Mouse (Mus musculus) neural tube, embryonic 11.5 days (tissue): ENCODE data around the gene Galnt2. TPM values are rescaled to one million over a fixed set of nuclear protein-coding genes. Genes with fewer than 3 reads are reported as not detected.

Experiments used
- ATAC-seq: fragments of 200-750 bp; cut with Nextera tagmentation; 2 replicates; pipeline ENCODE4 v1.8.0; 2017; ENCODE audit warnings: moderate number of reproducible peaks, mild to moderate bottlenecking, moderate TSS enrichment, moderate library complexity; ENCODE audit not compliant: insufficient read depth, low FRiP score, low TSS enrichment
- DNase-seq: peaks from one replicate; pipeline ENCODE4 v3.0.0-alpha.2; 2015; ENCODE audit warnings: low spot score
- H3K27ac ChIP-seq: fragments of 300-500 bp; sonication (generic); 2 replicates; pipeline ENCODE4 v1.5.1; 2014; ENCODE audit warnings: low read depth, mild to moderate bottlenecking, low read length
- H3K27me3 ChIP-seq: fragments of 300-500 bp; sonication (generic); 2 replicates; pipeline ENCODE4 v1.6.1; 2014; ENCODE audit warnings: mild to moderate bottlenecking, low read length, mixed read lengths; ENCODE audit not compliant: control insufficient read depth, insufficient read depth
- H3K36me3 ChIP-seq: fragments of 300-500 bp; sonication (generic); 2 replicates; pipeline ENCODE4 v1.6.1; 2014; ENCODE audit warnings: mild to moderate bottlenecking, low read length, moderate library complexity, mixed read lengths; ENCODE audit not compliant: control insufficient read depth, insufficient read depth
- H3K4me1 ChIP-seq: fragments of 300-500 bp; sonication (generic); 2 replicates; pipeline ENCODE4 v1.6.1; 2014; ENCODE audit warnings: low read length, mixed read lengths; ENCODE audit not compliant: control insufficient read depth, insufficient read depth
- H3K4me2 ChIP-seq: fragments of 300-500 bp; sonication (generic); 2 replicates; pipeline ENCODE4 v1.6.1; 2014; ENCODE audit warnings: low read depth, mild to moderate bottlenecking, moderate library complexity
- H3K4me3 ChIP-seq: fragments of 300-500 bp; sonication (generic); 2 replicates; pipeline ENCODE4 v1.5.1; 2014; ENCODE audit warnings: low read depth, low read length
- H3K9ac ChIP-seq: fragments of 300-500 bp; sonication (generic); 2 replicates; pipeline ENCODE4 v1.6.1; 2014; ENCODE audit warnings: mild to moderate bottlenecking, low read length
- H3K9me3 ChIP-seq: fragments of 300-500 bp; sonication (generic); 2 replicates; pipeline ENCODE4 v1.6.1; 2016; ENCODE audit warnings: low read length; ENCODE audit not compliant: control insufficient read depth
- WGBS: fragments of 180-500 bp; shearing (Covaris S2); extraction: QIAGEN DNeasy Blood & Tissue Kit; methylation state at CpG from one replicate; pipeline ENCODE4 v1.1.7; 2014; 5-methylcytosine and 5-hydroxymethylcytosine counted together
- polyA plus RNA-seq: library from polyadenylated mRNA; unstranded; fragments of >200 nt; fragmentation: Nextera tagmentation; extraction: Ambion mirVana; gene quantifications from 2 replicates; pipeline ENCODE4 v1.2.1, GENCODE M21; 2014

The Galnt2 gene
- polyA plus RNA-seq, 1 experiment from 2014 or later: 92.4 TPM

- DNase-seq (no peak), ATAC-seq (no peak)
- Histone ChIP-seq H3K9me3 (no peaks in the 10 kb centered on the region), H3K4me3 (no peak overlapping the region), H3K27ac (no peak overlapping the region), H3K27me3 (no peaks in the 10 kb centered on the region), H3K4me2 (no peak overlapping the region), H3K9ac (no peak overlapping the region), H3K4me1 (no peaks in the 10 kb centered on the region), H3K36me3 (no peaks in the 10 kb centered on the region)
- WGBS: 84% methylated on average over 11 of the region's 11 CpGs
These were observed 130.7 kb downstream of the Galnt2 start for GRCm38 (mm10) chr8:124361773-124362427.

GRCm38 (mm10) chr8:124362589-124362988 lies 131.4 kb downstream of the Galnt2 start:
- no peaks in the 10 kb centered on the region for H3K27me3 ChIP-seq
- no peak overlapping the region for H3K27ac ChIP-seq
- no peak overlapping the region for H3K9ac ChIP-seq
- 79% methylated on average over 7 of the region's 7 CpGs for WGBS
- no peak for DNase-seq
- H3K9me3 ChIP-seq: no peaks in the 10 kb centered on the region
- no peak overlapping the region for H3K4me2 ChIP-seq
- no peak for ATAC-seq
- H3K4me3 ChIP-seq: no peak overlapping the region
- no peaks in the 10 kb centered on the region for H3K4me1 ChIP-seq
- H3K36me3 ChIP-seq: no peaks in the 10 kb centered on the region

GRCm38 (mm10) chr8:124363337-124363736 lies 132.1 kb downstream of the Galnt2 start:
- DNase-seq (no peak), ATAC-seq (no peak)
- no peak overlapping the region for H3K9ac ChIP-seq
- no peak overlapping the region for H3K27ac ChIP-seq
- 94% methylated on average over 15 of the region's 15 CpGs for WGBS
- no peaks in the 10 kb centered on the region for H3K27me3 ChIP-seq
- H3K4me3 ChIP-seq: no peak overlapping the region
- H3K4me2 ChIP-seq: no peak overlapping the region
- no peaks in the 10 kb centered on the region for H3K36me3 ChIP-seq
- H3K4me1 ChIP-seq: no peaks in the 10 kb centered on the region
- no peaks in the 10 kb centered on the region for H3K9me3 ChIP-seq

- Histone ChIP-seq H3K4me2 (no peak overlapping the region), H3K9me3 (no peaks in the 10 kb centered on the region), H3K4me1 (no peaks in the 10 kb centered on the region), H3K9ac (no peak overlapping the region), H3K36me3 (no peaks in the 10 kb centered on the region), H3K4me3 (no peak overlapping the region), H3K27ac (no peak overlapping the region), H3K27me3 (no peaks in the 10 kb centered on the region)
- DNase-seq (peak; percentile 75), ATAC-seq (no peak)
- 21% methylated on average over 8 of the region's 8 CpGs for WGBS
These were observed 137.0 kb downstream of the Galnt2 start for GRCm38 (mm10) chr8:124368213-124368612.

- H3K4me2 ChIP-seq: no peak overlapping the region
- H3K4me1 ChIP-seq: no peaks in the 10 kb centered on the region
- no peak overlapping the region for H3K9ac ChIP-seq
- DNase-seq (peak; percentile 42), ATAC-seq (no peak)
- no peak overlapping the region for H3K27ac ChIP-seq
- no peaks in the 10 kb centered on the region for H3K9me3 ChIP-seq
- H3K36me3 ChIP-seq: no peaks in the 10 kb centered on the region
- no peaks in the 10 kb centered on the region for H3K27me3 ChIP-seq
- 78% methylated on average over 17 of the region's 17 CpGs for WGBS
- H3K4me3 ChIP-seq: no peak overlapping the region
These were observed 139.4 kb downstream of the Galnt2 start for GRCm38 (mm10) chr8:124370422-124371183.

GRCm38 (mm10) chr8:124371410-124372123 lies 140.4 kb downstream of the Galnt2 start:
- Histone ChIP-seq H3K36me3 (no peaks in the 10 kb centered on the region), H3K4me2 (no peak overlapping the region), H3K4me3 (no peak overlapping the region), H3K9me3 (no peaks in the 10 kb centered on the region), H3K9ac (no peak overlapping the region), H3K27me3 (no peaks in the 10 kb centered on the region), H3K4me1 (no peaks in the 10 kb centered on the region), H3K27ac (no peak overlapping the region)
- no peak for DNase-seq
- 94% methylated on average over 23 of the region's 23 CpGs for WGBS
- ATAC-seq: no peak

- 93% methylated on average over 5 of the region's 5 CpGs for WGBS
- H3K9ac ChIP-seq: no peak overlapping the region
- no peaks in the 10 kb centered on the region for H3K4me1 ChIP-seq
- H3K36me3 ChIP-seq: no peaks in the 10 kb centered on the region
- no peak overlapping the region for H3K4me2 ChIP-seq
- H3K27ac ChIP-seq: no peak overlapping the region
- H3K9me3 ChIP-seq: no peaks in the 10 kb centered on the region
- H3K27me3 ChIP-seq: no peaks in the 10 kb centered on the region
- DNase-seq (no peak), ATAC-seq (no peak)
- H3K4me3 ChIP-seq: no peak overlapping the region
These were observed 142.6 kb downstream of the Galnt2 start for GRCm38 (mm10) chr8:124373753-124374152.

GRCm38 (mm10) chr8:124375168-124375567 lies 144.0 kb downstream of the Galnt2 start:
- Histone ChIP-seq H3K9me3 (no peaks in the 10 kb centered on the region), H3K36me3 (no peaks in the 10 kb centered on the region), H3K4me2 (no peak overlapping the region), H3K9ac (no peak overlapping the region), H3K27me3 (no peaks in the 10 kb centered on the region), H3K4me3 (no peak overlapping the region), H3K4me1 (no peaks in the 10 kb centered on the region), H3K27ac (no peak overlapping the region)
- DNase-seq (no peak), ATAC-seq (no peak)
- WGBS: 79% methylated on average over 6 of the region's 6 CpGs
